Mouse (Mus musculus) lung, postnatal 0 days (tissue): ENCODE measurements around the gene Nol4l.

ENCODE experiments used
- CTCF ChIP-seq: IDR thresholded peaks from 2 replicates; pipeline ENCODE4 v1.5.1; 2016; ENCODE audit warnings: antibody characterized with exemption, mild to moderate bottlenecking
- EP300 ChIP-seq: IDR thresholded peaks from 2 replicates; pipeline ENCODE4 v1.6.1; 2016; ENCODE audit warnings: antibody characterized with exemption, mild to moderate bottlenecking, control low read depth

DNA sequence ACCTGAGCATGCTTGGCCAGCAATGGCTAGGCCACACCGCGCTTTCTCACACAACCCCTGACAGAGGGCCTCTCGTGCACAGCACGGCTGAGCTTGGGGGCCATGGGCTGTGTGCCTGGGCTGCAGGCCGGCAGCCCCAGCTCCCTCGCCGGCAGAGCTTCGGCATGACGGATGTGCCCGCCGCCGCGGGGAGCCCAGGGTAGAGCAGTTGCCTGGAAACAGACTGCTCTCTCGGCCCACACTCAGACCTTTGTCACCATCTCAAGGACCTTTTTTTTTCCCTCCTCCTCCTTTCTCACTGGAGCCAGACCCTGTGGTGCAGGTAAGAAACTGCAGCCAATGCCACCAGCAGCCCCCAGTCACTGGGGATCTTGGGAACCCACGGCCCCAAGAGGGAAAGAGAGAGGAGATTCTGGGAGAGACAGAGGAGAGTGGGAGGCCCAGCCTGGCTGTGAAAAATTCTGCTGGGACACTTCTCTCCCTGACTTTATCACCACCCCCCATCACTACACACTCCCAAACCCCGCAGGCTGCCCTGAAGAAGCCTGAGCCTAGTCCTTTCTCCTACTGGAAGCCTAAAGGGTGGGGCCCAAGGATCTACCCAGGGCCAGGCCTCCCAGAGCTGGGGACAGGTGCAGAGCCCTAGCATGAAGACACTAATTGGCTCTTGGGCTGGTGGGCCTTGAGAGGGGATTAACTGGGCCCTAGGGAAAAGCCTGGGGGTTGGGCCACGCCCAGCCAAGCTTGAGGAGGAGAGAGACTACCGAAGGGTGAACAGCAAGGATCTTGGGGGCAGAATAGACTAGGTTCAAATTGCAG, 20.4 kb downstream of the Nol4l start:
- TF ChIP-seq CTCF (no peak), EP300 (no peak)
